Comparison of ENCODE assay signal across 9 mouse cellular contexts in the genomic region with DNA sequence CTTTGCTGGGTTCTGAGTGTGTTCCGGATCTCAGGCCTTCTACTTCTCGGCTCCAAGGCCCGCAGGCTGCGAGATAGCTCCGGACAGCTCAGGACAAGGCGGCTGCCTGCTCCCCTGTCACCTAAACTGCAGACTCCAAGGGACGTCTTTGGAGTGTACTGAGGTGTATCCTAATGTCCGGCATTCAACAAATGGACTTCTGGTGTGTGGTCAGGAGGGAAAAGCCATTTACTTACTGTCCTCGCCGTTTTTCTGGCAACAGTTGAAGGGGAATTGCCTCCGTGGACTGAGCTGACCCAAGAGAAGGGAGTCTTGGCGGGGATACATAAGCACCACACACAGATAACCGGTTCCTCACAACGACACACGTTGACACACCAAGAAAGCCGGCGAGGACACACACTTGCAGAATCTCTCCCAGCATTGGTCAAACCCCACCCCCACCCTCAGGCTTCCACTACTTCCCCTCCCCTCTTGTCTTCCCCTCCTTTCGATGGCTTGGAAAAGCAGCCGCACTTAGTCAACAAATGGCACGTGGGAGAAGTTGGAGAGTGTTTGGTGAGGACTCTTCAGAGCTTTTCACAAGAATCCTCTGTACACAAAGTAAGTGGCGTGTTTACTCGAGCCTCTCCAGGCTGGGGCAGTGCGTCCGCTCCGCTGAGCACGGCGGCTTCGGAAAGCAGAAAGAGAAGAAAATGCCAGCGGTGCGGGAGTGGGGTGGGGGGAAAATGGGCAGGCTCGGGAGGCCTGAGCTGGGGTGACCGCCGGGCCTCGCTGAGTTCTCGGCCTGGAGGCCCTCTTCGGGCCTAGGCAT. TPM values are rescaled to one million over a fixed set of nuclear protein-coding genes. Genes with fewer than 3 reads are reported as not detected.
A peak's percentile ranks its signal among the peaks of the same experiment; 100 is the strongest.
DNase-seq lines count a peak whose midpoint lies in the region; ATAC-seq lines count a peak whose summit lies in the region.
"Had no signal": no experiment of that assay in that cellular context is flagged by ENCODE, and none has a peak within 500 bp of the region (broad histone marks: within the 10 kb centered on the region; RNA-seq: fewer than 3 reads in every experiment).

No protein-coding gene starts in this region.

- intact Hi-C loops in heart, postnatal 10 days (cut with DNase I): loop anchor here (10.0 kb wide), 1 partner anchor 549 kb away; a partner anchor contains a TSS

- peaks cover 10% of the 10 kb centered on the region for H3K4me1 ChIP-seq in heart, embryonic 11.5 days (ENCODE audit: control insufficient read depth, insufficient read depth, low read length)
- peaks cover 30% of the 10 kb centered on the region for H3K4me1 ChIP-seq in embryonic facial prominence, embryonic 13.5 days
- peaks cover 18% of the 10 kb centered on the region for H3K4me1 ChIP-seq in limb, embryonic 11.5 days (ENCODE audit: control insufficient read depth, insufficient read depth, low read length)
- peaks cover 8% of the 10 kb centered on the region for H3K4me1 ChIP-seq in midbrain, embryonic 14.5 days (ENCODE audit: control insufficient read depth, insufficient read depth, low read length)

- peaks cover 90% of the 10 kb centered on the region for H3K27me3 ChIP-seq in heart, embryonic 11.5 days (ENCODE audit: control insufficient read depth, insufficient read depth, low read length)
- peaks cover 100% of the 10 kb centered on the region for H3K27me3 ChIP-seq in embryonic facial prominence, embryonic 13.5 days
- H3K27me3 ChIP-seq in limb, embryonic 11.5 days (ENCODE audit: control insufficient read depth, insufficient read depth, low read length): peaks cover 97% of the 10 kb centered on the region
- peaks cover 97% of the 10 kb centered on the region for H3K27me3 ChIP-seq in midbrain, embryonic 14.5 days (ENCODE audit: control insufficient read depth, insufficient read depth, low read length)

- WGBS in heart, embryonic 11.5 days (ENCODE audit: insufficient replicate concordance): under 1% methylated on average over 36 of the region's 36 CpGs
- WGBS in embryonic facial prominence, embryonic 13.5 days: 1% methylated on average over 36 of the region's 36 CpGs
- WGBS in limb, embryonic 11.5 days: under 1% methylated on average over 36 of the region's 36 CpGs
- 3% methylated on average over 36 of the region's 36 CpGs for WGBS in midbrain, embryonic 14.5 days

- no peak for ATAC-seq in heart, embryonic 11.5 days (replicated peaks; ENCODE audit: insufficient number of reproducible peaks, low FRiP score, low TSS enrichment)
- no peak for ATAC-seq in embryonic facial prominence, embryonic 13.5 days (ENCODE audit: insufficient number of reproducible peaks, insufficient read depth, low FRiP score, low TSS enrichment, low read depth)
- ATAC-seq in limb, embryonic 11.5 days (ENCODE audit: insufficient number of reproducible peaks, low FRiP score, low TSS enrichment, low read depth): no peak; the same call in 1 of the 2 replicates
- peak; percentile 12; the same call in 1 of the 2 replicates for ATAC-seq in midbrain, embryonic 14.5 days (ENCODE audit: low FRiP score, low TSS enrichment)

- H3K4me3 ChIP-seq in heart, embryonic 11.5 days (ENCODE audit: low read depth, low read length): peak overlapping the region; percentile 39
- peak overlapping the region; percentile 33; the same call in 1 of the 2 replicates for H3K4me3 ChIP-seq in embryonic facial prominence, embryonic 13.5 days
- 0 out of 2 replicates have a peak overlapping the region, but pooled peaks have one; percentile 17 for H3K4me3 ChIP-seq in limb, embryonic 11.5 days (ENCODE audit: low read depth, low read length)
- H3K4me3 ChIP-seq in midbrain, embryonic 14.5 days (replicated peaks; ENCODE audit: low read depth, low read length): peak overlapping the region; percentile 35

- no peaks in the 10 kb centered on the region for H3K9me3 ChIP-seq in heart, embryonic 11.5 days (replicated peaks; ENCODE audit: control insufficient read depth, low read length)
- H3K9me3 ChIP-seq in embryonic facial prominence, embryonic 13.5 days: no peaks in the 10 kb centered on the region
- H3K9me3 ChIP-seq in limb, embryonic 11.5 days (ENCODE audit: control insufficient read depth, low read length): no peaks in the 10 kb centered on the region
- H3K9me3 ChIP-seq in midbrain, embryonic 14.5 days (ENCODE audit: control insufficient read depth, low read length): no peaks in the 10 kb centered on the region

- peak overlapping the region; percentile 66 for H3K4me2 ChIP-seq in heart, embryonic 11.5 days
- H3K4me2 ChIP-seq in embryonic facial prominence, embryonic 13.5 days: peak overlapping the region; percentile 61
- H3K4me2 ChIP-seq in limb, embryonic 11.5 days (ENCODE audit: low read depth, severe bottlenecking): peak overlapping the region; percentile 37; the same call in 1 of the 2 replicates
- peak overlapping the region; percentile 54 for H3K4me2 ChIP-seq in midbrain, embryonic 14.5 days (ENCODE audit: low read length)

- no peak for DNase-seq in heart, postnatal 10 days
- peak; percentile 56 for DNase-seq in limb, embryonic 11.5 days (ENCODE audit: low spot score)
- peak; percentile 47 for DNase-seq in midbrain, embryonic 14.5 days
- DNase-seq in layer of hippocampus, postnatal 36 days: no peak
- DNase-seq in right cerebral cortex, postnatal 10 days (ENCODE audit: low spot score in 2 of 2): no peak
- DNase-seq in urinary bladder, postnatal 25 days (ENCODE audit: low spot score): no peak

- no peaks in the 10 kb centered on the region for H3K36me3 ChIP-seq in heart, embryonic 11.5 days (ENCODE audit: control insufficient read depth, insufficient read depth, low read length)
- no peaks in the 10 kb centered on the region for H3K36me3 ChIP-seq in embryonic facial prominence, embryonic 13.5 days
- no peaks in the 10 kb centered on the region for H3K36me3 ChIP-seq in limb, embryonic 11.5 days (ENCODE audit: control insufficient read depth, insufficient read depth, low read length)
- no peaks in the 10 kb centered on the region for H3K36me3 ChIP-seq in midbrain, embryonic 14.5 days (ENCODE audit: control insufficient read depth, insufficient read depth, low read length)

- no peak overlapping the region for H3K9ac ChIP-seq in heart, embryonic 11.5 days (ENCODE audit: low read depth, low read length)
- H3K9ac ChIP-seq in embryonic facial prominence, embryonic 13.5 days: no peak overlapping the region
- no peak overlapping the region for H3K9ac ChIP-seq in limb, embryonic 11.5 days (ENCODE audit: low read length)
- no peak overlapping the region; the same call in 1 of the 2 replicates for H3K9ac ChIP-seq in midbrain, embryonic 14.5 days (replicated peaks; ENCODE audit: low read length)

- no peak overlapping the region for H3K27ac ChIP-seq in heart, embryonic 11.5 days (ENCODE audit: low read depth, low read length)
- no peak overlapping the region for H3K27ac ChIP-seq in embryonic facial prominence, embryonic 13.5 days
- no peak overlapping the region for H3K27ac ChIP-seq in limb, embryonic 11.5 days (replicated peaks; ENCODE audit: low read depth, low read length)
- peak overlapping the region; percentile 42 for H3K27ac ChIP-seq in midbrain, embryonic 14.5 days (replicated peaks; ENCODE audit: low read depth, low read length)

RNA-seq across cellular contexts. Expression of a gene that starts 5.6 kb away (rescaled TPM):
- polyA plus RNA-seq in heart, embryonic 11.5 days (2014; fragmentation: Nextera tagmentation; extraction: Ambion mirVana): 0.37 and 0.82 TPM in 2 replicates
- total RNA-seq in heart, postnatal 10 days (2021): not detected
- 1.6 and 3.2 TPM in 2 replicates for polyA plus RNA-seq in embryonic facial prominence, embryonic 13.5 days (2015; fragmentation: Nextera tagmentation; extraction: Ambion mirVana)
- polyA plus RNA-seq in limb, embryonic 11.5 days (2014; fragmentation: Nextera tagmentation; extraction: Ambion mirVana): 0.11 and 0.23 TPM in 2 replicates
- 20.7 and 22.9 TPM in 2 replicates for polyA plus RNA-seq in midbrain, embryonic 14.5 days (2014; fragmentation: Nextera tagmentation; extraction: Ambion mirVana)
- total RNA-seq in layer of hippocampus, postnatal 36 days (2021): 1 to 10 TPM; 8.9 to 9.4 TPM
- total RNA-seq: hematopoietic stem cell, adult 5-6 weeks had no signal

Comparison
In these comparisons a context has a peak if more than half of its experiments do, and no peak if none do; other contexts are left out.
1. DNase-seq: peak in limb, embryonic 11.5 days (single experiment) and midbrain, embryonic 14.5 days (single experiment); none in heart, postnatal 10 days (0 of 2), layer of hippocampus, postnatal 36 days (0 of 2), right cerebral cortex, postnatal 10 days (0 of 2) and urinary bladder, postnatal 25 days (single experiment).
2. Peak in every context shown above with its lines, with median percentiles within 50 percentile points of each other: H3K4me2 ChIP-seq and H3K4me3 ChIP-seq.